Mouse (Mus musculus) kidney, embryonic 16.5 days (tissue): ENCODE data around the gene Mrpl2. TPM values are rescaled to one million over a fixed set of nuclear protein-coding genes. Genes with fewer than 3 reads are reported as not detected.

ENCODE experiments used
- ATAC-seq: fragments of 200-750 bp; cut with Nextera tagmentation; 2 replicates; pipeline ENCODE4 v1.8.0; 2017; ENCODE audit warnings: moderate TSS enrichment; ENCODE audit not compliant: low FRiP score, low TSS enrichment
- H3K27ac ChIP-seq: fragments of 300-500 bp; sonication (generic); 2 replicates; pipeline ENCODE4 v1.5.1; 2014; ENCODE audit warnings: low read length
- H3K27me3 ChIP-seq: fragments of 300-500 bp; sonication (generic); 2 replicates; pipeline ENCODE4 v1.6.1; 2014; ENCODE audit warnings: low read length, control low read depth, mixed read lengths; ENCODE audit not compliant: insufficient read depth
- H3K36me3 ChIP-seq: fragments of 300-500 bp; sonication (generic); 2 replicates; pipeline ENCODE4 v1.6.1; 2014; ENCODE audit warnings: low read length, control low read depth, mixed read lengths; ENCODE audit not compliant: insufficient read depth
- H3K4me1 ChIP-seq: fragments of 300-500 bp; sonication (generic); 2 replicates; pipeline ENCODE4 v1.6.1; 2014; ENCODE audit warnings: low read length, control low read depth, mixed read lengths; ENCODE audit not compliant: insufficient read depth
- H3K4me2 ChIP-seq: fragments of 300-500 bp; sonication (generic); replicated peaks from 2 replicates; pipeline ENCODE4 v1.6.1; 2014; ENCODE audit warnings: low read depth, low read length
- H3K4me3 ChIP-seq: fragments of 300-500 bp; sonication (generic); 2 replicates; pipeline ENCODE4 v1.5.1; 2014; ENCODE audit warnings: mild to moderate bottlenecking, low read length
- H3K9ac ChIP-seq: fragments of 300-500 bp; sonication (generic); replicated peaks from 2 replicates; pipeline ENCODE4 v1.6.1; 2014; ENCODE audit warnings: low read length
- H3K9me3 ChIP-seq: fragments of 300-500 bp; sonication (generic); 2 replicates; pipeline ENCODE4 v1.6.1; 2016; ENCODE audit warnings: low read length, control low read depth
- WGBS: fragments of 180-500 bp; shearing (Covaris S2); extraction: QIAGEN DNeasy Blood & Tissue Kit; methylation state at CpG from one replicate; pipeline ENCODE4 v1.1.7; 2014; 5-methylcytosine and 5-hydroxymethylcytosine counted together
- polyA plus RNA-seq: library from polyadenylated mRNA; unstranded; fragments of >200 nt; fragmentation: Nextera tagmentation; extraction: Ambion mirVana; gene quantifications from 2 replicates; pipeline ENCODE4 v1.2.1, GENCODE M21; 2015

The Mrpl2 gene
- polyA plus RNA-seq, 1 experiment from 2014 or later, result 118 TPM

DNA sequence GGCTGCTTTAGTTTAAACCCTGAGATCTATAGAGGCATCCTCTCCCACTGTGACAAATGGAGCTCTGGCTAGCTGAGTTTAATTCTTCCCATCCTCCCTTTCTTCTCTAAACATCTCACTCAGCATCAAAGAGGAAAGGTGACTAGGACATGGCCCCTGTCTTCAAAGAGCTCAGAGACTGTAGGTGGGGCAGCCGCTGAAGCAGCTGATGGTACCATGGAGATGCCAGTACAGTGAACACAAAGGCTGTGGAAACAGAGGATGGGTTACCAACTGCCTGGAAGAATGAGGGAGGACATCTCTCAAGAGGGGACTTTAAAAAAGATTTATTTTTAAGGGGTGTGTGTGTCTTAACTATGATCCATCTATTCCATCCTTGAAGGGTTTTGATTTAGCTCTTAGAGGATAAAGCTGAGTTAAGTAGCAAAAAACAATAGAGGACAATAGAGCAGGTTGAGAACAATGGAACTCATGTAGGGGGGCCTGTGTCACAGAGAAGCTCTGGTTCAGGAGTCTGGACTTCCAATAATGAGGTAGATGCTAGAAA lies 48.6 kb downstream of the Mrpl2 start:
- no peak for ATAC-seq

DNA sequence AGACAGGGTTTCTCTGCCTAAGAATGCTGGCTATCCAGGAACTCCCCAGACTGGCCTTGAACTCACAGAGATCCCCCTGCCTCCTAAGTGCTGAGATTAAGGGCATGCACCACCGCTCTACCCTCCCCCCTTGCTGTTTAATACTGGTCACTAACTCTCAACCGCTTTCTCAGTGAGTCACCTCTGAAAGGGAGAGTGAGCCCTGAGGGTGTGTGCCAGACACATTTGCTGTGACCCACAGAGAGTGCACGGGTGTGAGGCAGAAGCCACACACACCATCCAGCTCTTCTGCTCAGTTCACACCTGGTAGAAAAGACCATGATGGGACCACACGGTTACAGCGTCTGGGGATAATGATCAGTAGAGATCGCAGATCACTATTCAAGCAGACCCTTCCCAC lies 52.5 kb downstream of the Mrpl2 start:
- WGBS, result 76% methylated on average over 6 of the region's 6 CpGs
- no peak overlapping the region for H3K4me3 ChIP-seq
- no peaks in the 10 kb centered on the region; the same call in 1 of the 2 replicates for H3K36me3 ChIP-seq
- ATAC-seq, result no peak
- H3K27ac ChIP-seq, result no peak overlapping the region
- no peaks in the 10 kb centered on the region for H3K9me3 ChIP-seq
- no peaks in the 10 kb centered on the region for H3K27me3 ChIP-seq
- no peak overlapping the region for H3K9ac ChIP-seq
- peaks cover 21% of the 10 kb centered on the region for H3K4me1 ChIP-seq
- H3K4me2 ChIP-seq, result no peak overlapping the region

More for the DNA sequence above, 48.6 kb downstream of the Mrpl2 start:
- 46% methylated on average over 1 of the region's 1 CpGs for WGBS
- H3K27ac ChIP-seq, result no peak overlapping the region
- H3K9ac ChIP-seq, result no peak overlapping the region
- H3K36me3 ChIP-seq, result peaks cover 10% of the 10 kb centered on the region; the same call in 1 of the 2 replicates
- H3K9me3 ChIP-seq, result no peaks in the 10 kb centered on the region
- no peaks in the 10 kb centered on the region for H3K27me3 ChIP-seq
- no peaks in the 10 kb centered on the region for H3K4me1 ChIP-seq
- H3K4me2 ChIP-seq, result no peak overlapping the region
- no peak overlapping the region for H3K4me3 ChIP-seq

DNA sequence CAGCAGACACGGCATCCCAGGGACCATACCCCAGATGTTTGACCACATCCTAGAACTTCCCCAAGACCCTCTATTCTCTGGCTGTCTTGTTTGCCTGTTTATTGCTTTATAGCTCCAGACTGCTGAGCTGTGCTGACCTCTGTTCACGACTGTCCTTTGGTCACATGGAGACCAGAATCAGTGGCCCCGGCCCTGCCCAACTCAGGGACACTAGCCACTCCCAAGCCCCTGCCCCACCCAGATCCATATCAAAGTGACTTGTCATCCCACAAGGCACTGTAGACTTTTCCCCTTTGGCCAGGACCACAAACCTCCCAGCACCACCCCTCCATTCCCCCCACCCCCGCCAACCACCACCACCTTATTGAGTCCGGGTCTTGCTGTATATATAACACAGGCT lies 53.2 kb downstream of the Mrpl2 start:
- H3K36me3 ChIP-seq, result no peaks in the 10 kb centered on the region; the same call in 1 of the 2 replicates
- H3K9me3 ChIP-seq, result no peaks in the 10 kb centered on the region
- H3K27ac ChIP-seq, result no peak overlapping the region
- H3K9ac ChIP-seq, result no peak overlapping the region
- no peak overlapping the region for H3K4me3 ChIP-seq
- H3K4me2 ChIP-seq, result no peak overlapping the region
- 53% methylated on average over 5 of the region's 5 CpGs for WGBS
- H3K27me3 ChIP-seq, result no peaks in the 10 kb centered on the region
- peaks cover 28% of the 10 kb centered on the region for H3K4me1 ChIP-seq
- no peak for ATAC-seq

Other genes starting within 250 kb of the Mrpl2 start
- 0.54 and 0.68 TPM in 2 replicates for gene Crip3, start 217.3 kb upstream of the Mrpl2 start, polyA plus RNA-seq
- gene Slc22a7, start 207.8 kb upstream of the Mrpl2 start, polyA plus RNA-seq, result 0.15 and 0.32 TPM in 2 replicates
- 0.15 and 0.23 TPM in 2 replicates for gene Ttbk1, start 158.6 kb upstream of the Mrpl2 start, polyA plus RNA-seq
- gene Dnph1, start 149.5 kb upstream of the Mrpl2 start, polyA plus RNA-seq, result 56.5 and 60.3 TPM in 2 replicates
- gene Cul9, start 99.8 kb upstream of the Mrpl2 start, polyA plus RNA-seq, result 6.5 TPM in 2 replicates
- 8.2 and 9.3 TPM in 2 replicates for gene Srf, start 90.1 kb upstream of the Mrpl2 start, polyA plus RNA-seq
- 153 and 157 TPM in 2 replicates for gene Ptk7, start 16.7 kb upstream of the Mrpl2 start, polyA plus RNA-seq
- gene Klc4, start 207 bp upstream of the Mrpl2 start, polyA plus RNA-seq, result 49.7 and 58.0 TPM in 2 replicates
- 62.2 and 68.2 TPM in 2 replicates for gene Cul7, start 4.1 kb downstream of the Mrpl2 start, polyA plus RNA-seq
- 69.2 and 69.6 TPM in 2 replicates for gene Rrp36, start 28.1 kb downstream of the Mrpl2 start, polyA plus RNA-seq
- gene Mea1, start 32.6 kb downstream of the Mrpl2 start, polyA plus RNA-seq, result 162 and 172 TPM in 2 replicates
- gene Klhdc3, start 34.7 kb downstream of the Mrpl2 start, polyA plus RNA-seq, result 137 and 141 TPM in 2 replicates
- 110 and 112 TPM in 2 replicates for gene Ppp2r5d, start 58.9 kb downstream of the Mrpl2 start, polyA plus RNA-seq
- 26.8 and 27.4 TPM in 2 replicates for gene Pex6, start 65.2 kb downstream of the Mrpl2 start, polyA plus RNA-seq
- 2.4 and 2.7 TPM in 2 replicates for gene Gnmt, start 82.9 kb downstream of the Mrpl2 start, polyA plus RNA-seq
- 85.9 and 94.5 TPM in 2 replicates for gene Cnpy3, start 106.0 kb downstream of the Mrpl2 start, polyA plus RNA-seq
- gene Ptcra, start 117.5 kb downstream of the Mrpl2 start, polyA plus RNA-seq, result 0.22 and 0.29 TPM in 2 replicates
- gene 2310039H08Rik, start 126.4 kb downstream of the Mrpl2 start, polyA plus RNA-seq, result 76.1 and 89.9 TPM in 2 replicates
- 165 and 173 TPM in 2 replicates for gene Rpl7l1, start 136.4 kb downstream of the Mrpl2 start, polyA plus RNA-seq
- 3.2 and 3.6 TPM in 2 replicates for gene Bicral, start 212.3 kb downstream of the Mrpl2 start, polyA plus RNA-seq
- gene Tbcc, start 244.5 kb downstream of the Mrpl2 start, polyA plus RNA-seq, result 49.8 and 54.7 TPM in 2 replicates